Mouse (Mus musculus): ENCODE measurements around the gene Nkpd1.

The Nkpd1 gene

DNA sequence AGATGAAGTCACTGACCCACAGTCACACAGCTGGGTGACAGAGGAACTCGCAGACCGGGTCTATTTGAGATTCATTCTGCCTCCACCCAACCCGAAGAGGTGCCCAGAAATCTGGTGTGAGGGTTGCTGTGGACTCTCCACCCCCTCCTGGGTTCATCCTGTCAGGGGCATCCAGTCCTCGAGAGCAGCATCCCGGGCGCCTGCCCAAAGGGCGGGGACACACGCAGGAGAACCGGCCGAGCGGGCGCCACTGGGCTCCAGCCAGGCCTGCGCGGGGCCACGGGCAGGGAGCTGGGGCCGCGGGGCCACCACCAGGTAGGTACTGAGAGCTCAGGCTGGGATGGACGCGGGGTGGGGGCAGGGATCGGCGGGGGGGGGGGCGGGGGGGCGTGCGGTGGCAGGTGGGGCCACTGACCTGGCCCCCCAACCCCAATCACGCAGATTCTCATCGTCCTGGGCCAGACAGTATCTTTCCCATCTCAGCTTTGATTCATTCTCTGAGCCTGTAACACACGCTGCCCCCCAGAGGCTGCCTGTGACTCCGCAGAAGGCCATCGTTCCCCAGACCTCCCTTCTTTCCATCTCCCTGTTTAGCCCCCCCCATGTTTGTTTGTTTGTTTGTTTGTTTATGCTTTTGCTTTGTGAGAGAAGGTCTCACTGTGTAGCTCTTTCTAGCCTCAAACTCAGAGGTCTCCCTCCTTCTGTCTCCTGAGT, at the start of gene Nkpd1:
Nkpd1 (plus strand) TSS at position 187 of the 714 bp plus-strand sequence.
- peak in 1 of 2 experiments; percentile 24 for DNase-seq (ENCODE audit: low spot score in 2 of 2)

GRCm38 (mm10) chr7:19468279-19468678, 49.4 kb upstream of the Nkpd1 start:
- no peak for DNase-seq (ENCODE audit: low spot score in 2 of 2)

DNA sequence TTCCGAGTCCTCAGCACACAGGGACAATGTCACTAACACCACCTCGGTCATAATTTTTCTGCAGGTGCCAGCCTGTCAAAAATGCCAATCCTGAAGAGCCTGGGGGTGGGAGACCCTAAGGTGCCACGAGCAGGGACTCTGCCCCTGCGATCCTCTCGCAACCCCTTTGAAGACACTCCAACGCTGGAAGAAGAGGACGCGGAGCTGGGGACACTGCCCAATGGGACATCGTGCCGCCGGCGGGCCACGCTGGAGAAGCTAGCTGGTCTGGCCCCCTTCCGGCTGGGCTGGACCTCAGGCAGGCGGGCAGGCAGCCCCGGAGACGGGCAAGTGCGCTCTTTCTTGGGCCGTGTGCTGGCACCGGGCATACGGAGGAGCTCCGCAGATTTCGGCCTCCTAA, 48.2 kb upstream of the Nkpd1 start:
- DNase-seq (ENCODE audit: low spot score in 2 of 2): no peak

- no peak for DNase-seq (ENCODE audit: low spot score in 2 of 2)
Observed at GRCm38 (mm10) chr7:19470308-19470707, 47.3 kb upstream of the Nkpd1 start.

DNA sequence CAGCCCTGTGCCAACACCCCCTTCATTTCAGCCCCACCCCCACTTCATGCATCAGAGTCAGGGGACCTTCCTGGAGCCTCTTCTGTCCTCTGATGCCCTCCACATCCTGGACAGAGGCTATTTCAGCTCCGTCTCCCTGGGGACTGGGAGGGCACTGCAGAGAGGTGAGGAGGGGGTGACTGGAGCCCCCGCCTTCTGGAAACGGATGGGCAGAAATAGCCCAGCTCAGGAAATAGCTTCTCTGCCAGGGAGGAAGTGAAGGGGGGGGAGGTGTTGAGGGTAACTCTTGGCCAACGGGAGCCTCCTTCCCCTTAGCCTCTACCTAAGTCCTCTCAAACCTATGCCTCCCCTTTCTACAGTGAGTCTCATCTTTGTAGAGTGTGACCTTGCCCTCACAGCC, 45.2 kb upstream of the Nkpd1 start:
- DNase-seq (ENCODE audit: low spot score in 2 of 2): peak; percentile 38 to 51

DNA sequence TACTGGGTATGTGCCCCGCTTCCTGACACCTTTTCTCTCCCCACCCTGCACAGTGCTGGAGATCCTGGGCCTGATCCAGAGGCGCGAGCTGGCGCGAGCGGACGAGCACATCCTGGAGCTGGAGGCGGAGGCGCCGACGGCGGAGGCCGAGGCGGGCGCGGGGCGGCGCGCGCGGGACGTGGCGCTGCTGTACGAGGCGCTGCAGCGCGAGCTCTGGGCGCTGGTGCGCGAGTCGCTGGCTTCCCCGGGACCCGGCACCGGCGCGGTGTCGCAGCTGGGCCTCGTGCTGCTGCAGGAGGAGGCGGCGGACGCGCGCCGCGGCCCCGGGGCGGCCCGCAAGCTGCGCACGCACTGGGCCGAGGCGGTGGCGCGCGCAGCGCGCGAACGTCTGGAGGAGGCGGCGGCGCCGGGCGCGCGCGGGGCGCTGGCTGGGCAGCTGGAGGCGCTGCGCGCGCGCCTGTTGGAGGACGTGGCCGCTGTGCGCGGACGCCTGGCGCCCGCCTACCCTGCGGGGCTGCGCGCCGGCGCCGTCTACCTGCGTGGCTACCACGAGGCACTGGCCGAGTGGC, 43.7 kb upstream of the Nkpd1 start:
- peak; percentile 31 to 36 for DNase-seq (ENCODE audit: low spot score in 2 of 2)

DNA sequence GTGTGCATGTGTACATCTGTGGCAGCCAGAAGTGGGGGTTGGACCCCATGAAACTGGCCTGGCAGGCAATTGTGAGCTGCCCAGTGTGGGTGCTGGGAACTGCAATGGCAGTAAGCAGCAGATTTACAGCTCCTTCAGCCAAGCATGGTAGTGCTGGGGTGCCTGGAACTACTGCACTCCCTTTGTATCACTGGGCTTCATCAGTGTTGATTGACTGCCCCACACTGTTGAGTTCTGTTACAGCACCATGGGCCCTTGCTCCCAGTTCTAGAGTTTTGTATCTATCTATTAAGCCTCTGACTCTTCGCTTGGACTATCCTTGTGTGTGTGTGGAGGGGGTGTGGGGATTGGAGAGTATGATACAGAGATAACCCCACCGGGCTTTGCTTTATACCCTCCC, 40.6 kb upstream of the Nkpd1 start:
- DNase-seq (ENCODE audit: low spot score in 2 of 2): no peak

DNA sequence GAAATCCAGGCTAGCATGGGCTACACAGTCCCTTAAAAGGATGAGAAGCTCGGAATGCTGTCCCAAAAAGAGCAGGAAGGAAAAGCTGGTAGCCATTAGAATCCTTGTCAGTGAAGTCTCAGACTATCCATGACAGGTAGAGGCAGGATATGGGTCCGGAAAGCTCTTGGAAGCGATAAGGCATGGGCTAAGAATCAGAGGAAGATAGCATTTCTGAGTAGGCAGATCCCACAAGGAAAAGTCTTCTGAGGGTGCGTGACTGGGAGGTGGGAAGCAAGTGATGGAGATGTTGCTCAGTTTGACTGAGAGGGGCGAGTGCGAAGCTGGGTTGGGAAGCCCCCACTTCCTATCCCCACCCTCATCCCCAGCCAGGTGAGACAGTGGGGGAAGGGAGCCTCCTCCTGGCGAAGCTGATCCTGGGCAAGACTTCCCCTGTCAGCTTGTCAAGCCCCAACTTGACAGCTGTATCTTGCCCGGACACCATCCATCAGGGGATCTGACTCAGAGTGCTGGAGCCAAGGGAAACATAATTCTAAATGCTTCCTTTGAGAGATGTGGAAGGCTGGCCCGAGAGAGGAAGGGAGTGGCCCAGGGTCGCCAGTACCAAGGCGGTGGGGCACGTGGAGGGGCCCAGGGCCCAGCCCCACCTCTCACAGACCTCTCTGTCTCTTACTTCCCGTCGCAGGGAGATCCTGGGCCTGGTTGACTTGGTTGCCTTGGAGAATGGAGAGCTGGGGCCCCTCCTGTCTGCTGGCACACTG, 39.8 kb upstream of the Nkpd1 start:
- DNase-seq (ENCODE audit: low spot score in 2 of 2): no peak

GRCm38 (mm10) chr7:19483281-19483680, 34.4 kb upstream of the Nkpd1 start:
- DNase-seq (ENCODE audit: low spot score in 2 of 2): no peak

GRCm38 (mm10) chr7:19485488-19485887, 32.1 kb upstream of the Nkpd1 start:
- no peak for DNase-seq (ENCODE audit: low spot score in 2 of 2)

- DNase-seq (ENCODE audit: low spot score in 2 of 2): no peak
Observed at GRCm38 (mm10) chr7:19486549-19486948, 31.1 kb upstream of the Nkpd1 start.

GRCm38 (mm10) chr7:19489525-19489924, 28.1 kb upstream of the Nkpd1 start:
- no peak for DNase-seq (ENCODE audit: low spot score in 2 of 2)

DNA sequence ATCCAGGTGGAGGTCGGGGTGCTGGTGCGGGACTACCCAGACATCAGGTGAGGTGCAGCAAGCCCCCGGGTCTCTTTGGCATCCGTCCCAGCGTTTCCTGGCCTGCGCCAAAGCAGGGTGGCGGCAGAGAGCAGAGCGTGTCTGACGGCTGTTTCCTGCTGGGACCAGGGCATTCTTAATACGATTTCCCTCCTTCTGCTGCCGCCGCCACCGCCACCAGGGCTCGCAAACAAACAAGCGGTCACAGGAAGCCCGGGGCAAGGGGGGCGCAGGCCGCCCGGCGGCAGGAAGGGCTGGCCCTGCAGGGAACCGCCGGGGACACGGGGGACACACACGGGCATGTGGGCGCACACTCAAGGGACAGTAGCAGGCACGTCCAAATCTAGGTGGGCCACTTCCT, 25.9 kb upstream of the Nkpd1 start:
- DNase-seq (ENCODE audit: low spot score in 2 of 2): peak in 1 of 2 experiments; percentile 22

DNA sequence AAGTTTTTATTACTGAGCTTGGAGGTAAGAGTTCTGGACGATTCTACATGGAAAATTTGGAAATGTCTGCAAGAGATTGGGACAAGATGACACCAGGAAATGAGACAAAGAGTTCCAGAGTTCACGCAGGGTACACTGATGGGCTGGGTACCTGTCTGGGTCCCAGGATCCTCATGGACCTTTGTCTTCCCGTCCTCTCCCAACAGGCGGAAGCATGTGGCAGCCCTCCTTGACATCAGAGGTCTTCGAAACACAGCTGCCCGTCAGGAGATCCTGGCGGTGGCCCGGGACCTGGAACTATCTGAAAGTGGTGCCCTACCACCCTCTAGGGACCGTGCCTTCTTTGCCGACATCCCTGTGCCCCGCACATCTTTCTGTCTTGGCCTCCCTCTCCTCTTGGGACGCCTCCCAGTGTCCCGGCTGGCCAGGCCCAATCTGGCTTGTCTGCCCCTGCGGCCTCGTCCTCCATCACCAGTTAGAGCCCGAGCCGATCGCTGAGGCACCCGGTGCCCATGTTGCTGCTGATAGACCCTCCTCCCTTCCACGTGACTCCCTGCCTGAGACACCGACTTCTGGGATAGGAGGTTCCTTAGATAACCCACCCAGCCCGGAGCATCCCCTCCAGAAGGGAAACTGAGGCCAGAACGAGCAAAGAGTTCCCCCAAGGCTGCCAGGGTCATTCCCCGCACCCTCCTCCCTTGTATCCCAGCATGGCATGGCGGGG, 22.7 kb upstream of the Nkpd1 start:
- DNase-seq (ENCODE audit: low spot score in 2 of 2): no peak

DNA sequence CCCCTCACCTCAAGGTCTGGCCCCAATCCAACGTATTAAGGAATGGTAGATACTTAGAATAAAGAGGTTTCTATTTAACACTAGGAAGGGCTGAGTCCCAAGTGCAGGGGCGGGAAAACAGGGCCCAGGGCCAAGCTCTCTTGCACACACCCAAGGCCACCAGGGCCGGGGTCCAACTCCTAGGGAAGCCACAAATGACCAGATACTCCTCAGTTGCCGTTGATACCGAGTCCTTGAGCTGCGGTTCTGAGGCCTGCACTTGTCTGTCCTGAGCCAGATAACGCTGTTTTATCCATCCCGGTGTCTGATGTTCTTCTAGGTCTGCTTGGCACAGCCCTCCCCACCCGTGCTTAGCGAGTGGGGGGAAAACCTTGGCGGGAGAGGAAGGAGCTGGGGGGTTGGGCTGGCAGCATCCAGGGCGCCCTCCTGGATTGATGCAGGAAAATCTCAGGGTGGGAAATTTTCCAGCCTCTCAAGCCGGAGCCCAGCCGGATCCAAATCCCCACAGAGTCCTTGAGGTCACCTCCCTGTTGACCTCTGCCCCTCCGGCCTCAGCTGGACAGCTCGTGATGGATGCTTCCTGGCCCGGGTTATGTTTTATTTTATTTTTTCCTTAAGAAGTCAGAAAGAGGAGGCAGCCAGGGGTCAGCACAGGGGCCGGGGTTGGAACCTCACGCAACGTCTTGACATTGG, 22.0 kb upstream of the Nkpd1 start:
- DNase-seq (ENCODE audit: low spot score in 2 of 2): no peak

- DNase-seq (ENCODE audit: low spot score in 2 of 2): no peak
Observed at GRCm38 (mm10) chr7:19496214-19496555, 21.5 kb upstream of the Nkpd1 start.

DNA sequence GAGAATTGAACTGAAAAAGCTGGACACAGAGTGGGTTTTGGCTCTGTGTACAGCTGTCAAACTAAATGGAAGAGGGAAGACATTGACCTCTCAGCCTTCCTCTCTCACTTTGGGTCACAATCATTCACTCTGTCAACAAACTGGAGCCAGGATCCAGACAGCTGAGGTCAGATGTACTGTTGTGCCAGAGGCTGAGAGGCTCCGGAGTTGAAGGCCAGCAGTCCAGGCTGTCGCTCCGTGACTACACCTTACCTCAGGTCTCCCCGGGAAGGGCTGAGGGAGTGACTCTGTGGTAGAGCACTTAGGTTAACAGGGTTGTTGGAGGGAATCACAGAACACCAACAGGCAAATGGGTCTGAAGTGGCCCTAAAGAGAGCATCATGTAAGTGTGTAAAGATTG, 19.3 kb upstream of the Nkpd1 start:
- no peak for DNase-seq (ENCODE audit: low spot score in 2 of 2)

- DNase-seq (ENCODE audit: low spot score in 2 of 2): no peak
Observed at GRCm38 (mm10) chr7:19500420-19501363, 16.9 kb upstream of the Nkpd1 start.

DNA sequence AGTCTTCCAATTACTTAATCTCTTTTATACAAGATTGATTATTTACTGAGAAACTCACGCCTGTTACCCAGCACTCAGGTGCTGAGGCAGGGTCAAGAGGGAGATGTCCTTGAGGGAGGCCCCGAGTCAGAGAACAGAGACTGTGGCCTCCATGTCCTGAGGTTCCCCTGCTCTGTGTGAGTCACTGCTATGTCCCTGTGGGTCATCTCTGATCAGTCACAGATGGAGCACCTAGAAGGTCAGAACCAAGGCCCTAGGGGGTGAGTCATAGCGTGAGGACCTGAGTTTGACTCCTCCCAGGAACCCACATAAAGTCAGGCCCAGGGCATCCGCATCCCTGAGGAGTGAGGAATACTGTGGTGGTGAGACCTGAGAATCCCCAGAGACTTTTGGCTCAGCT, 16.0 kb upstream of the Nkpd1 start:
- no peak for DNase-seq (ENCODE audit: low spot score in 2 of 2)

- peak; percentile 40 to 56 for DNase-seq (ENCODE audit: low spot score in 2 of 2)
Observed at GRCm38 (mm10) chr7:19503481-19504068, 14.1 kb upstream of the Nkpd1 start.
